ENCODE assay signal across 9 mouse cellular contexts in genomic region chr13:92531237-92531636, GRCm38 (mm10). TPM values are rescaled to one million over a fixed set of nuclear protein-coding genes. Genes with fewer than 3 reads are reported as not detected.
DNase-seq lines count a peak whose midpoint lies in the region; ATAC-seq and TF ChIP-seq lines count a peak whose summit lies in the region.
"Had no signal": no experiment of that assay in that cellular context is flagged by ENCODE, and none has a peak within 500 bp of the region (broad histone marks: within the 10 kb centered on the region; RNA-seq: fewer than 3 reads in every experiment).

No protein-coding gene starts in this region.

- H3K4me3 ChIP-seq in layer of hippocampus, adult 2 months, result peak overlapping the region; percentile 66
- peak overlapping the region; percentile 77 for H3K4me3 ChIP-seq in embryonic facial prominence, embryonic 13.5 days
- H3K4me3 ChIP-seq in intestine, postnatal 0 days (ENCODE audit: low read depth, low read length), result peak overlapping the region; percentile 77
- H3K4me3 ChIP-seq in neural tube, embryonic 13.5 days, result peak overlapping the region; percentile 82

- H3K27ac ChIP-seq in layer of hippocampus, adult 2 months, result peak overlapping the region; percentile 93
- H3K27ac ChIP-seq in embryonic facial prominence, embryonic 13.5 days, result peak overlapping the region; percentile 94
- H3K27ac ChIP-seq in intestine, postnatal 0 days (ENCODE audit: low read depth, low read length), result peak overlapping the region; percentile 93
- peak overlapping the region; percentile 97 for H3K27ac ChIP-seq in neural tube, embryonic 13.5 days (replicated peaks)

- peak overlapping the region; percentile 90 for H3K9ac ChIP-seq in embryonic facial prominence, embryonic 13.5 days
- H3K9ac ChIP-seq in intestine, postnatal 0 days (ENCODE audit: low read depth, low read length), result peak overlapping the region; percentile 79
- H3K9ac ChIP-seq in neural tube, embryonic 13.5 days, result peak overlapping the region; percentile 89

- no peak for ATAC-seq in embryonic facial prominence, embryonic 13.5 days (ENCODE audit: insufficient number of reproducible peaks, insufficient read depth, low FRiP score, low TSS enrichment, low read depth)
- no peak for ATAC-seq in intestine, postnatal 0 days
- no peak for ATAC-seq in neural tube, embryonic 13.5 days (ENCODE audit: low read depth)
- no peak; the same call in 1 of the 2 replicates for ATAC-seq in megakaryocyte progenitor cell, adult 5-6 weeks (replicated peaks; ENCODE audit: poor library complexity)

- H3K9me3 ChIP-seq in embryonic facial prominence, embryonic 13.5 days, result no peaks in the 10 kb centered on the region
- H3K9me3 ChIP-seq in intestine, postnatal 0 days (ENCODE audit: control insufficient read depth), result no peaks in the 10 kb centered on the region
- no peaks in the 10 kb centered on the region for H3K9me3 ChIP-seq in neural tube, embryonic 13.5 days

- H3K36me3 ChIP-seq in embryonic facial prominence, embryonic 13.5 days, result no peaks in the 10 kb centered on the region
- no peaks in the 10 kb centered on the region for H3K36me3 ChIP-seq in intestine, postnatal 0 days (ENCODE audit: control insufficient read depth, insufficient read depth)
- H3K36me3 ChIP-seq in neural tube, embryonic 13.5 days, result no peaks in the 10 kb centered on the region

- H3K27me3 ChIP-seq in embryonic facial prominence, embryonic 13.5 days, result no peaks in the 10 kb centered on the region
- no peaks in the 10 kb centered on the region for H3K27me3 ChIP-seq in intestine, postnatal 0 days (replicated peaks; ENCODE audit: control insufficient read depth, insufficient read depth, low read length)
- H3K27me3 ChIP-seq in neural tube, embryonic 13.5 days, result no peaks in the 10 kb centered on the region

- 4% methylated on average over 15 of the region's 15 CpGs for WGBS in embryonic facial prominence, embryonic 13.5 days
- 4% methylated on average over 15 of the region's 15 CpGs for WGBS in intestine, postnatal 0 days
- WGBS in neural tube, embryonic 13.5 days, result 6% methylated on average over 15 of the region's 15 CpGs

- H3K4me2 ChIP-seq in embryonic facial prominence, embryonic 13.5 days, result peak overlapping the region; percentile 64
- peak overlapping the region; percentile 93 for H3K4me2 ChIP-seq in intestine, postnatal 0 days (replicated peaks; ENCODE audit: low read depth)
- H3K4me2 ChIP-seq in neural tube, embryonic 13.5 days, result peak overlapping the region; percentile 63

- TF ChIP-seq CTCF in layer of hippocampus, adult 2 months (conservative IDR thresholded peaks at IDR 0.05), result no peak
- TF ChIP-seq CTCF in intestine, postnatal 0 days (IDR thresholded peaks at IDR 0.05; ENCODE audit: low read depth), result no peak

- H3K4me1 ChIP-seq in embryonic facial prominence, embryonic 13.5 days, result peaks cover 8% of the 10 kb centered on the region
- H3K4me1 ChIP-seq in intestine, postnatal 0 days (replicated peaks; ENCODE audit: control insufficient read depth, insufficient read depth, low read length), result no peaks in the 10 kb centered on the region
- H3K4me1 ChIP-seq in neural tube, embryonic 13.5 days (replicated peaks), result peaks cover 16% of the 10 kb centered on the region

- no peak for DNase-seq in layer of hippocampus, adult 2 months (ENCODE audit: low spot score in 2 of 2)
- no peak for DNase-seq in layer of hippocampus, adult 8-10 months (ENCODE audit: low spot score in 2 of 2)
- no peak for DNase-seq in cerebellum, adult 11-12 months
- DNase-seq in ovary, postnatal 10 days (ENCODE audit: low spot score), result no peak

RNA-seq across cellular contexts. Expression of gene Zfyve16, which starts 0.6 kb away (rescaled TPM):
- total RNA-seq in layer of hippocampus, adult 2 months (2021), result 10 to 100 TPM; 16.9 to 21.0 TPM
- total RNA-seq in layer of hippocampus, adult 8-10 months (2022), result 10 to 100 TPM; 17.6 to 21.0 (median 19.3) TPM
- polyA plus RNA-seq in embryonic facial prominence, embryonic 13.5 days (2015; fragmentation: Nextera tagmentation; extraction: Ambion mirVana), result 12.2 and 14.9 TPM in 2 replicates
- 3.5 TPM in 2 replicates for polyA plus RNA-seq in intestine, postnatal 0 days (2015; fragmentation: Nextera tagmentation; extraction: Ambion mirVana)
- 8.7 and 10.2 TPM in 2 replicates for polyA plus RNA-seq in neural tube, embryonic 13.5 days (2015; fragmentation: Nextera tagmentation; extraction: Ambion mirVana)
- total RNA-seq in megakaryocyte progenitor cell, adult 5-6 weeks (2015), result 5.1 and 7.9 TPM in 2 replicates
- total RNA-seq in megakaryocyte progenitor cell, adult 5-6 weeks (2017), result 4.7 and 7.1 TPM in 2 replicates

RNA-seq across cellular contexts. Expression of gene Spz1, which starts 44.7 kb away (rescaled TPM):
- total RNA-seq in layer of hippocampus, adult 2 months (2021), result not detected
- total RNA-seq in layer of hippocampus, adult 8-10 months (2022), result not detected
- polyA plus RNA-seq in embryonic facial prominence, embryonic 13.5 days (2015; fragmentation: Nextera tagmentation; extraction: Ambion mirVana), result not detected in 2 replicates
- not detected in 2 replicates for polyA plus RNA-seq in intestine, postnatal 0 days (2015; fragmentation: Nextera tagmentation; extraction: Ambion mirVana)
- not detected in 2 replicates for polyA plus RNA-seq in neural tube, embryonic 13.5 days (2015; fragmentation: Nextera tagmentation; extraction: Ambion mirVana)
- not detected in 2 replicates for total RNA-seq in megakaryocyte progenitor cell, adult 5-6 weeks (2015)
- total RNA-seq in megakaryocyte progenitor cell, adult 5-6 weeks (2017), result not detected in 2 replicates
- total RNA-seq: left cerebral cortex, postnatal 14 days had no signal

RNA-seq across cellular contexts. Expression of gene Fam151b, which starts 47.4 kb away (rescaled TPM):
- total RNA-seq in layer of hippocampus, adult 2 months (2021), result 10 to 100 TPM in 1 of 2 experiments, 1 to 10 TPM in 1; 8.8 to 10.7 TPM
- total RNA-seq in layer of hippocampus, adult 8-10 months (2022), result 10 to 100 TPM in 2 of 4 experiments, 1 to 10 TPM in 2; 7.9 to 11.3 (median 10.4) TPM
- 0.18 and 0.52 TPM in 2 replicates for polyA plus RNA-seq in embryonic facial prominence, embryonic 13.5 days (2015; fragmentation: Nextera tagmentation; extraction: Ambion mirVana)
- polyA plus RNA-seq in intestine, postnatal 0 days (2015; fragmentation: Nextera tagmentation; extraction: Ambion mirVana), result 0.29 and 0.46 TPM in 2 replicates
- 0.17 and 0.26 TPM in 2 replicates for polyA plus RNA-seq in neural tube, embryonic 13.5 days (2015; fragmentation: Nextera tagmentation; extraction: Ambion mirVana)
- 7.2 and 9.1 TPM in 2 replicates for total RNA-seq in megakaryocyte progenitor cell, adult 5-6 weeks (2015)
- total RNA-seq in megakaryocyte progenitor cell, adult 5-6 weeks (2017), result 5.6 and 7.1 TPM in 2 replicates
